Mouse (Mus musculus) forebrain, embryonic 16.5 days (tissue): ENCODE data around the gene Ganc. TPM values are rescaled to one million over a fixed set of nuclear protein-coding genes. Genes with fewer than 3 reads are reported as not detected.

Experiments used
- ATAC-seq: fragments of 200-750 bp; cut with Nextera tagmentation; 2 replicates; pipeline ENCODE4 v1.8.0; 2017; ENCODE audit warnings: mild to moderate bottlenecking, moderate library complexity
- H3K27ac ChIP-seq: fragments of 300-500 bp; sonication (generic); 2 replicates; pipeline ENCODE4 v1.5.1; 2014; ENCODE audit warnings: low read length, control low read depth
- H3K27me3 ChIP-seq: fragments of 300-500 bp; sonication (generic); replicated peaks from 2 replicates; pipeline ENCODE4 v1.6.1; 2014; ENCODE audit warnings: low read length; ENCODE audit not compliant: control insufficient read depth, insufficient read depth
- H3K36me3 ChIP-seq: fragments of 300-500 bp; sonication (generic); 2 replicates; pipeline ENCODE4 v1.6.1; 2014; ENCODE audit not compliant: control insufficient read depth, insufficient read depth
- H3K4me1 ChIP-seq: fragments of 300-500 bp; sonication (generic); replicated peaks from 2 replicates; pipeline ENCODE4 v1.6.1; 2014; ENCODE audit warnings: low read length; ENCODE audit not compliant: control insufficient read depth, insufficient read depth
- H3K4me2 ChIP-seq: fragments of 300-500 bp; sonication (generic); 2 replicates; pipeline ENCODE4 v1.6.1; 2014; ENCODE audit warnings: mild to moderate bottlenecking, low read length, control low read depth
- H3K4me3 ChIP-seq: fragments of 300-500 bp; sonication (generic); replicated peaks from 2 replicates; pipeline ENCODE4 v1.5.1; 2014; ENCODE audit warnings: mild to moderate bottlenecking, low read length, control low read depth
- H3K9ac ChIP-seq: fragments of 300-500 bp; sonication (generic); replicated peaks from 2 replicates; pipeline ENCODE4 v1.6.1; 2014; ENCODE audit warnings: low read depth, low read length, control low read depth
- H3K9me3 ChIP-seq: fragments of 300-500 bp; sonication (generic); 2 replicates; pipeline ENCODE4 v1.6.1; 2016; ENCODE audit warnings: low read length; ENCODE audit not compliant: control insufficient read depth
- WGBS: fragments of 180-500 bp; shearing (Covaris S2); extraction: QIAGEN DNeasy Blood & Tissue Kit; methylation state at CpG from one replicate; pipeline ENCODE4 v1.1.7; 2014; 5-methylcytosine and 5-hydroxymethylcytosine counted together
- polyA plus RNA-seq: library from polyadenylated mRNA; unstranded; fragments of >200 nt; fragmentation: Nextera tagmentation; extraction: Ambion mirVana; gene quantifications from 2 replicates; pipeline ENCODE4 v1.2.1, GENCODE M21; 2015

Ganc gene
- polyA plus RNA-seq, 1 experiment from 2014 or later, result 8.3 TPM

- H3K4me3 ChIP-seq, result no peak overlapping the region
- no peak overlapping the region for H3K4me2 ChIP-seq
- H3K4me1 ChIP-seq, result no peaks in the 10 kb centered on the region
- H3K36me3 ChIP-seq, result peaks cover 11% of the 10 kb centered on the region
- no peak overlapping the region for H3K9ac ChIP-seq
- WGBS, result 87% methylated on average over 6 of the region's 6 CpGs
- no peaks in the 10 kb centered on the region for H3K27me3 ChIP-seq
- no peak for ATAC-seq
- H3K9me3 ChIP-seq, result 0 out of 2 replicates have a peak, but pooled peaks cover 4% of the 10 kb centered on the region
- H3K27ac ChIP-seq, result no peak overlapping the region
Measured at GRCm38 (mm10) chr2:120503094-120503493, 99.4 kb downstream of the Ganc start.

- H3K36me3 ChIP-seq, result peaks cover 12% of the 10 kb centered on the region
- H3K4me2 ChIP-seq, result no peak overlapping the region
- H3K9ac ChIP-seq, result no peak overlapping the region
- WGBS, result 88% methylated on average over 5 of the region's 5 CpGs
- H3K9me3 ChIP-seq, result 0 out of 2 replicates have a peak, but pooled peaks cover 4% of the 10 kb centered on the region
- no peak overlapping the region for H3K4me3 ChIP-seq
- no peaks in the 10 kb centered on the region for H3K27me3 ChIP-seq
- no peak for ATAC-seq
- H3K27ac ChIP-seq, result no peak overlapping the region
- no peaks in the 10 kb centered on the region for H3K4me1 ChIP-seq
Measured at GRCm38 (mm10) chr2:120503992-120504391, 100.3 kb downstream of the Ganc start.

Other genes with a start within 250 kb of the Ganc start
- 9.7 and 11.9 TPM in 2 replicates for gene Ehd4, start 249.3 kb upstream of the Ganc start, polyA plus RNA-seq
- 2.6 and 3.4 TPM in 2 replicates for gene Pla2g4e, start 158.6 kb upstream of the Ganc start, polyA plus RNA-seq
- gene Pla2g4d, start 114.7 kb upstream of the Ganc start, polyA plus RNA-seq, result 0.06 TPM in 1 of 2 replicates, not detected in the other
- gene Pla2g4f, start 89.7 kb upstream of the Ganc start, polyA plus RNA-seq, result not detected in 2 replicates
- 54.4 and 55.0 TPM in 2 replicates for gene Vps39, start 50.8 kb upstream of the Ganc start, polyA plus RNA-seq
- 6.0 and 7.2 TPM in 2 replicates for gene Tmem87a, start 217 bp downstream of the Ganc start, polyA plus RNA-seq
- 0.37 TPM in 2 replicates for gene Capn3, start 52.1 kb downstream of the Ganc start, polyA plus RNA-seq
- 40.0 and 48.5 TPM in 2 replicates for gene Zfp106, start 159.9 kb downstream of the Ganc start, polyA plus RNA-seq
- gene Snap23, start 163.8 kb downstream of the Ganc start, polyA plus RNA-seq, result 19.8 and 20.6 TPM in 2 replicates
- 28.5 and 32.0 TPM in 2 replicates for gene Haus2, start 205.5 kb downstream of the Ganc start, polyA plus RNA-seq
- gene Lrrc57, start 205.6 kb downstream of the Ganc start, polyA plus RNA-seq, result 38.9 and 45.0 TPM in 2 replicates
- 3.2 and 4.2 TPM in 2 replicates for gene Stard9, start 225.2 kb downstream of the Ganc start, polyA plus RNA-seq